Mouse (Mus musculus) heart, adult 2 months (tissue): ENCODE measurements around the gene Art3.

ENCODE experiments used
- CTCF ChIP-seq: fragments of 200-600 bp; IDR thresholded peaks from 2 replicates; pipeline ENCODE4 v1.8.1; 2022; ENCODE audit warnings: antibody characterized with exemption, mild to moderate bottlenecking, moderate library complexity
- POLR2A ChIP-seq: fragments of 200-500 bp; IDR thresholded peaks from 2 replicates; pipeline ENCODE4 v1.6.1; 2011; ENCODE audit warnings: mild to moderate bottlenecking, low read depth, low read length, control low read depth; ENCODE audit not compliant: insufficient read depth

- TF ChIP-seq POLR2A = no peak
- TF ChIP-seq CTCF = no peak
Measured at GRCm38 (mm10) chr5:92345006-92345405, 13.4 kb downstream of the Art3 start.
